Mouse (Mus musculus): ENCODE measurements around the gene Meltf. TPM values are rescaled to one million over a fixed set of nuclear protein-coding genes. Genes with fewer than 3 reads are reported as not detected.

Gene Meltf
- polyA plus RNA-seq, 2 experiments = 0.03 to 0.06 TPM

DNA sequence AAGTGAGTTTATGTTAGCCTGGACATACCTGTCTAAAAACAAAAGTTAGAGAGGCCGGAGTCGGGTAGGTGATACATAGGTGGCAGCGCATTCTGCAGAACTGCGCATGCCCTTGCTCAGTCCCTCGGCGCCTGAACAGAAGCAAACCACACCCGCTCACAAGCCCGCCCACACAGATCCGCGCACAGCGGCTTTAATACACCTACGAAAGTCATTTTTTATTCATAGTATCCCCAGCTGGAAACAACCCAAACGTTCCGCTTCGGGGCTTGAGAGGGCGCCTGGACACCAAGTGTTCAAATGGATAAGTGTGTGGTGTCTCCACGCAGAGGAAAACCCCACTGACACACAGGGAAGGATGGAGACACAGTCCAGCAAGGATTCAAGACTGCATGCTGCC, 52.7 kb downstream of the Meltf start:
- no peak for TF ChIP-seq CTCF (IDR thresholded peaks at IDR 0.05; ENCODE audit: low read depth)
- no peak for TF ChIP-seq EP300 (IDR thresholded peaks at IDR 0.05; ENCODE audit: low read depth)
- 53% methylated on average over 17 of the region's 17 CpGs for WGBS (ENCODE audit: insufficient replicate concordance)
- DNase-seq (ENCODE audit: low read depth in 3 of 3, low spot score in 3 of 3) (no peak), ATAC-seq (ENCODE audit: insufficient read depth) (no peak)
- Histone ChIP-seq H3K9me3 (ENCODE audit: control insufficient read depth, low read length) (no peaks in the 10 kb centered on the region), H3K4me2 (ENCODE audit: low read depth) (no peak overlapping the region), H3K4me1 (replicated peaks; ENCODE audit: control insufficient read depth in 2 of 2, insufficient read depth in 2 of 2, low read length in 1 of 2) (no peaks in the 10 kb centered on the region), H3K27ac (no peak overlapping the region), H3K4me3 (ENCODE audit: insufficient read depth in 1 of 2, low read depth in 2 of 2, low read length in 2 of 2) (no peak overlapping the region), H3K9ac (replicated peaks) (no peak overlapping the region), H3K36me3 (replicated peaks; ENCODE audit: control insufficient read depth, insufficient read depth, low read depth) (no peaks in the 10 kb centered on the region), H3K27me3 (ENCODE audit: control insufficient read depth, insufficient read depth, low read length) (peaks cover 36% of the 10 kb centered on the region)

DNA sequence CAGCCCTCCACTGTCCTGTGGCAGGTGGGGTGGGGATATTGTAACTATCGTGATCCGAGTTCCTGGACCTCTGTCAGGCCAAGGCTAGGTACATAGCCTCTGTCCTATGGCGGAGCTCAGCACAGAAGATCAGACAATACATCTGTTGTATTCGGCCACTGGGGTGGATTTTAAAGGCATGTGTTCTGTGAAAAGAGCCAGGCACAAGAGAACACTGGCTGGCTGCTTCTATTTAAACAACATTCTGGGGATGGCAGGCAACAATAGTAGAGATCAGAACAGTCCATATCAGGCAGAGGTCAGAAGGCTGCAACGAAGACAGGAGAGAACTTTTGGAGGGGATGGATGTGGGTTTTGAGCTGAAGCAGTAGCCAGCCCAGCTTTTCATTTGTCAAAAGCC, 53.6 kb downstream of the Meltf start:
- no peaks in the 10 kb centered on the region for H3K4me1 ChIP-seq (replicated peaks; ENCODE audit: control insufficient read depth in 2 of 2, insufficient read depth in 2 of 2, low read length in 1 of 2)
- H3K27ac ChIP-seq = no peak overlapping the region
- H3K27me3 ChIP-seq (ENCODE audit: control insufficient read depth, insufficient read depth, low read length) = peaks cover 37% of the 10 kb centered on the region
- no peaks in the 10 kb centered on the region for H3K36me3 ChIP-seq (replicated peaks; ENCODE audit: control insufficient read depth, insufficient read depth, low read depth)
- no peak overlapping the region for H3K4me2 ChIP-seq (ENCODE audit: low read depth)
- no peak for TF ChIP-seq EP300 (IDR thresholded peaks at IDR 0.05; ENCODE audit: low read depth)
- no peak for TF ChIP-seq CTCF (IDR thresholded peaks at IDR 0.05; ENCODE audit: low read depth)
- ATAC-seq (ENCODE audit: insufficient read depth) = no peak
- no peak overlapping the region for H3K9ac ChIP-seq (replicated peaks)
- no peak for DNase-seq (ENCODE audit: low read depth in 3 of 3, low spot score in 3 of 3)
- 51% methylated on average over 5 of the region's 5 CpGs for WGBS (ENCODE audit: insufficient replicate concordance)
- no peak overlapping the region for H3K4me3 ChIP-seq (ENCODE audit: insufficient read depth in 1 of 2, low read depth in 2 of 2, low read length in 2 of 2)
- H3K9me3 ChIP-seq (ENCODE audit: control insufficient read depth, low read length) = no peaks in the 10 kb centered on the region

DNA sequence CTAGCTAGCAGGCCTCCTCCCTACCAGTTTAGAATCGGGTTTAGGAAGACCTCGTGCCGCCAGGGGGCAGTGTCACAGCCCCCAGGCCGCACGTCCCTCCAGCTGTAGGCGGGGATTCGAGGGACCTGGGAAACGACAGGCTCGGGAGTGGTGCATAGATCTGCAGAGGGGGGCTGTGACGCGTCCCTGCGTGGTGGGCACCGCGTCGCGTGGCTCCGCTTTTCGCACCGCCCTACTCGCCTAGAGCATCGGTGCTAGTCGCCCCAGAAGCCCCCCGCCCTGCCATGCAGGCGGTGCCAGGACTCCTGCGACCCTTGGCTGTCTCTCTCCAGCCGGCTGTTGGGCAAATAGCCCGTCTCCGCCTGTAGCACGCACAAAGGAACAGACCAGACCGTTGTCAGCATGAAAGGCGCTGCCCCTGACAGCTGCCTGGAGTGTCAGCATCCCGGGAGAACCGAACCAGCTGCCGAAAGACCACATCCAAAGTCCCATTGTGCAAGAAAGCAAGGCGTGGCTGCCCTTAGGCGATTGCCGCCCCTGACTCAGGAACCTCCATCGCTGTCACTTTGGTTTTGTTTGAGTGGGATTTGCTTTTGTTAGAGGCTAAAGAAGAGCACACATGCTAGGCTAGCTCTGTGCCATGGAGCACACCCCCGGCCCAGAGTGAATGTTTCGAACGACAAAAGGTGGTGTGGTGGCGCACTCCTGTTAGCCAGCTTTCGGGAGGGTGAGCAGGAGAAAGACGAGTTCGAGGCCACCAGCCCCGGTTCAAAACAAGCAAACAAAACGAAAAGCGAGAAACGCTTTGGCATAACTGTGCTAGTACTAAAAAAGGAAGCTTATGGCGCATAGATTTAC, 54.5 kb downstream of the Meltf start:
- Histone ChIP-seq H3K36me3 (replicated peaks; ENCODE audit: control insufficient read depth, insufficient read depth, low read depth) (no peaks in the 10 kb centered on the region), H3K9ac (replicated peaks) (no peak overlapping the region), H3K27ac (no peak overlapping the region), H3K4me1 (replicated peaks; ENCODE audit: control insufficient read depth in 2 of 2, insufficient read depth in 2 of 2, low read length in 1 of 2) (no peaks in the 10 kb centered on the region), H3K27me3 (ENCODE audit: control insufficient read depth, insufficient read depth, low read length) (peaks cover 37% of the 10 kb centered on the region), H3K9me3 (ENCODE audit: control insufficient read depth, low read length) (no peaks in the 10 kb centered on the region), H3K4me2 (ENCODE audit: low read depth) (peak overlapping the region; percentile 71), H3K4me3 (ENCODE audit: insufficient read depth in 1 of 2, low read depth in 2 of 2, low read length in 2 of 2) (peak overlapping the region; percentile 37 to 49)
- WGBS (ENCODE audit: insufficient replicate concordance) = 1% methylated on average over 50 of the region's 50 CpGs
- DNase-seq (ENCODE audit: low read depth in 3 of 3, low spot score in 3 of 3) (peak; percentile 45 to 61 (median 60)), ATAC-seq (ENCODE audit: insufficient read depth) (peak; percentile 45)
- TF ChIP-seq CTCF (IDR thresholded peaks at IDR 0.05; ENCODE audit: low read depth) (peak; percentile 91), EP300 (IDR thresholded peaks at IDR 0.05; ENCODE audit: low read depth) (no peak)

DNA sequence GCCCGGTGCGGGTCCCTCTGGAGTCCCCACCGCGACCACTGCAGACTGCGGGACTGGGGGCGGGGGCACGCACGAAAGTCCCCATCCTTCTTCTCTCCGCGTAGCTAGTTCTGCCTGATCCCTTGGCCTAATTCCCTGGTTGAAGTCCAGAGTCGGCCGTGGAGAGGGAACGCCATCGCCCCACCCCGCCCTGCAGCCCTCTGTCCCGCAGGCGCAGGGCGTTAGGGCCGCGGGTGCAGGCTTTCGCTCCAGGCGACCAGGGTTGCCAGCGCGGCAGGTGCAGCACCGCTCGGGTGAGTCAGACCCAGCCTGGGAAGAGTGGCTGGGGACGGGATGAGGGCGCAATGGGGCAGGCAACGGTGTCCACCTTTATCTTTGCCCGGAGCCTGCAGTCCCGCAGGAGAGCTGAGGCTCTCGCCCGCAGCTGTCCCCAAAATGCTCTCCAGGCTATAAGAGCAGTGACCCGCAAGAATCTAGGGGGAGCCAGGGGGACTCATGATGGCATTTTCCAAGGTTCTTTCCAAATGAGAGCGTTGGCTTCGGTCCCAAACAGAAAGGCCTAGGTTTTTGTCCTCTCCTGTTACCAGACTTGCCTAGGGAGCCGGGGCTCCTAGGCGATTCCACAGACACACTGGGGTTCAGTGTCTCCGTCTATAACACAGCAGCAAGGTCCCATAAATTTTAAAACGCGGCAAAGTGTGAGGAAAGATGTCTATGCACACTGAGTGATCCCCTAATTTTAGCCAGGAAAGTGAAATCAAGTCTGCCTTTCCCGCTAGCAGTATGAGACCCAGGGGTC, 55.3 kb downstream of the Meltf start, which contains the start of gene Pigz:
Gene Pigz (plus strand): TSS at position 101 of the 799 bp plus-strand sequence.
- Histone ChIP-seq H3K27me3 (ENCODE audit: control insufficient read depth, insufficient read depth, low read length) (peaks cover 37% of the 10 kb centered on the region), H3K27ac (no peak within 1 kb of the TSS), H3K9me3 (ENCODE audit: control insufficient read depth, low read length) (no peaks in the 10 kb centered on the region), H3K4me2 (ENCODE audit: low read depth) (peak within 1 kb of the TSS; percentile 71), H3K4me1 (replicated peaks; ENCODE audit: control insufficient read depth in 2 of 2, insufficient read depth in 2 of 2, low read length in 1 of 2) (no peaks in the 10 kb centered on the region), H3K4me3 (ENCODE audit: insufficient read depth in 1 of 2, low read depth in 2 of 2, low read length in 2 of 2) (peak within 1 kb of the TSS; percentile 37 to 49), H3K36me3 (replicated peaks; ENCODE audit: control insufficient read depth, insufficient read depth, low read depth) (no peaks in the 10 kb centered on the region), H3K9ac (replicated peaks) (no peak within 1 kb of the TSS)
- DNase-seq (ENCODE audit: low read depth in 3 of 3, low spot score in 3 of 3) (no peak), ATAC-seq (ENCODE audit: insufficient read depth) (no peak)
- 8% methylated on average over 42 of the region's 42 CpGs for WGBS (ENCODE audit: insufficient replicate concordance)
- TF ChIP-seq CTCF (IDR thresholded peaks at IDR 0.05; ENCODE audit: low read depth) = no peak
- no peak for TF ChIP-seq EP300 (IDR thresholded peaks at IDR 0.05; ENCODE audit: low read depth)

DNA sequence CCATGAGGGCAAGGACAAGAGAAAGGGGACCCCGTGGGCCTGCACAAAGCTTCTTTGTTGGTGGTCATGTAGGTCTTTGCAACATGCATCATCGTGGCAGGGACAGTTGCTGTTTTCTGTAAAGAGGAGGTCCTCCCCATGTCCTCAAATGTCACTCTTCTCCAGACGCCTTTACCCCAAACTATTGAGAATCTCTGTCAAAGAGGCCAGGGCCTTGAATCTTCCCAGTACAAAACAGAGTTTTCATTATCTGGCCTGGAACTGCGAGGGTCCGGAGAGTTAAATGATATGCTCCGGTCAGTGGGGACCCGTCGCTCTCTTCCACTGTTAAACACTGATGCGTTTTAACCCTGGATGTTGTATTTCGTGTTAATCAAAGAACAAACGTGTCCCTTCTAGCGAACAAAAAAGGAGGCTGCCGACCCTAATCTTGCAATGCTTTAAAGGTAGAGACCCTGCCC, 56.0 kb downstream of the Meltf start:
- 0 out of 4 replicates have a peak overlapping the region, but pooled peaks of 1 of the 2 experiments have one; percentile 2 for H3K4me3 ChIP-seq (ENCODE audit: insufficient read depth in 1 of 2, low read depth in 2 of 2, low read length in 2 of 2)
- ATAC-seq (ENCODE audit: insufficient read depth) (no peak), DNase-seq (ENCODE audit: low read depth in 3 of 3, low spot score in 3 of 3) (no peak)
- H3K4me1 ChIP-seq (replicated peaks; ENCODE audit: control insufficient read depth in 2 of 2, insufficient read depth in 2 of 2, low read length in 1 of 2) = no peaks in the 10 kb centered on the region
- peaks cover 37% of the 10 kb centered on the region for H3K27me3 ChIP-seq (ENCODE audit: control insufficient read depth, insufficient read depth, low read length)
- no peak for TF ChIP-seq EP300 (IDR thresholded peaks at IDR 0.05; ENCODE audit: low read depth)
- no peak for TF ChIP-seq CTCF (IDR thresholded peaks at IDR 0.05; ENCODE audit: low read depth)
- H3K9me3 ChIP-seq (ENCODE audit: control insufficient read depth, low read length) = no peaks in the 10 kb centered on the region
- 28% methylated on average over 13 of the region's 13 CpGs for whole genome bisulfite sequencing (ENCODE audit: insufficient replicate concordance)
- H3K4me2 ChIP-seq (ENCODE audit: low read depth) = no peak overlapping the region
- no peaks in the 10 kb centered on the region for H3K36me3 ChIP-seq (replicated peaks; ENCODE audit: control insufficient read depth, insufficient read depth, low read depth)
- H3K27ac ChIP-seq = no peak overlapping the region
- H3K9ac ChIP-seq (replicated peaks) = no peak overlapping the region
